Mouse (Mus musculus) urinary bladder, postnatal 14 days (tissue): ENCODE data around the gene Bax.
A peak's percentile ranks its signal among the peaks of the same experiment; 100 is the strongest.

Source experiments
- DNase-seq: peaks from one replicate; pipeline ENCODE4 v3.0.0; 2021; ENCODE audit warnings: low spot score

Gene Bax

GRCm38 (mm10) chr7:45456721-45457203, 9.9 kb downstream of the Bax start:
- no peak for DNase-seq

DNA sequence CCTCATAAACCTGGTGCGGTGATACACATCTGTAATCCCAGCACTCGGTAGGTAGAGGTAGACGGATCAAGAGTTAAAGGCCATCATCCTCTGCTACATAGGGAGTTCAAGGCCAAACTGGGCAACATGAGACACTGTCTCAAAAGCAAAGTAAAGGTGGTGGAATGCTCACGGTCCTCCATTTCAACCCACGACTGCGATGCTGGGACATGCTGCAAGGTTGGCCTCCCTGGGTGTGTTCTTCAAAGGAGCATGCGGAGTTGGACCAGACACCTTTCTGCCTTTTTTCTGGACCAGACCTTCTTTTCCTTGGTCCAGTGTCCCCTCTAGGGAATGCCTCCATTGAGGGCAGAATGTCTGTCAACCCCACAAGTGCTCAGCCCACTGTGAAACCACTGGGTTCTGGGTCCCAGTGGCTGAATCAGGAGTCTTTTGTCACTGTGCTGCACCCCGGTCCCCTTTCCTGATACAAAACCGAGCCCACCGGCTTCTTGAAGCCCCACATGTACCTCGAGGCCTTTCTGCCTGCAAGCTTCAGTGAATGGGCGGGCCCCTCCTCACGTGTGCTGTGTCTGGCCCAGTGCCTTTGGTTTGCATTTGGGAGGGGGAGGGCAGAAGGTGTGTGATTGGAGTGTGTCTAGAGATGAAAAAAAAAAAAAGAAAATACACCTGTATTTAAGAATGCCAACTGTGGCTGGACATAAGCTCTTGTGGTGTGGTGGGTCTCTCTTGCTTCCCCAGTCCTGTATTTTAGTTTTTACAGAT, 10.6 kb downstream of the Bax start:
- DNase-seq, result no peak

DNA sequence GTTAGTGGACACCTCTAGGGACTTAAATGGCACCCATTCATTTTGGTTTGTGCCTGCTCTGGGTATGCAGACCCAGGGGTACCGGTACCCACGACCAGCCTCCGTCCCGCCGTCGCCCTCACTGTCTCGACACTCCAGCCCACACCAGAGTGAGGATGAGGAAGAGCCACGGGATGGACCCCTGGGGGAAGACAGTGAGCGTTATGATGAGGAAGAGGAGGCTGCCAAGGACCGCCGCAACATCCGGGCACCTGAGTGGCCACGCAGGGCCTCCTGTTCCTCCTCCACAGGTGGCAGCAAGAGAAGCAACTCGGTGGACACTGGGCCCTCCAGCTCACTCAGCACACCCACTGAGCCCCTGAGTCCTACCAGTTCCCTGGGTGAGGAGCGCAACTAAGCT, 11.7 kb downstream of the Bax start:
- no peak for DNase-seq

GRCm38 (mm10) chr7:45451344-45451982, 15.2 kb downstream of the Bax start:
- DNase-seq, result peak; percentile 84

GRCm38 (mm10) chr7:45449974-45450373, 16.7 kb downstream of the Bax start:
- no peak for DNase-seq

- no peak for DNase-seq
Observed at GRCm38 (mm10) chr7:45447325-45447990, 19.2 kb downstream of the Bax start.

DNA sequence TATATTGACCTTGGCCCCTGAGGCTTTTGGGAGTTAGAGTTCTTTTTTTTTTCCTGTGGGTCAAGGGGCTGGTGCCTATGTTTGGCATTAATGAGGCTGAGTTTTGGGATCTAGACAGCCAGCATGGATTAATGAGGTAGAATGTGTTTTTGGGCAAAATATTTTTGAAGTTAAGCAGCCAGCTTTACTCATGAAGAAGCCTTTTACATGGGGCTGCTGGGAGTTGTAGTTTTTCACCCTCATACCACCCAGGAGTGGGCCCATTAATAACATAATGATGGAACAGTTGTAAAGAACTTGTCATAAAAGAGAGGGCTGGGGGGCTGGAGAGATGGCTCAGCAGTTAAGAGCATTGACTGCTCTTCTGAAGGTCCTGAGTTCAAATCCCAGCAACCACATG, 20.1 kb downstream of the Bax start:
- no peak for DNase-seq

DNA sequence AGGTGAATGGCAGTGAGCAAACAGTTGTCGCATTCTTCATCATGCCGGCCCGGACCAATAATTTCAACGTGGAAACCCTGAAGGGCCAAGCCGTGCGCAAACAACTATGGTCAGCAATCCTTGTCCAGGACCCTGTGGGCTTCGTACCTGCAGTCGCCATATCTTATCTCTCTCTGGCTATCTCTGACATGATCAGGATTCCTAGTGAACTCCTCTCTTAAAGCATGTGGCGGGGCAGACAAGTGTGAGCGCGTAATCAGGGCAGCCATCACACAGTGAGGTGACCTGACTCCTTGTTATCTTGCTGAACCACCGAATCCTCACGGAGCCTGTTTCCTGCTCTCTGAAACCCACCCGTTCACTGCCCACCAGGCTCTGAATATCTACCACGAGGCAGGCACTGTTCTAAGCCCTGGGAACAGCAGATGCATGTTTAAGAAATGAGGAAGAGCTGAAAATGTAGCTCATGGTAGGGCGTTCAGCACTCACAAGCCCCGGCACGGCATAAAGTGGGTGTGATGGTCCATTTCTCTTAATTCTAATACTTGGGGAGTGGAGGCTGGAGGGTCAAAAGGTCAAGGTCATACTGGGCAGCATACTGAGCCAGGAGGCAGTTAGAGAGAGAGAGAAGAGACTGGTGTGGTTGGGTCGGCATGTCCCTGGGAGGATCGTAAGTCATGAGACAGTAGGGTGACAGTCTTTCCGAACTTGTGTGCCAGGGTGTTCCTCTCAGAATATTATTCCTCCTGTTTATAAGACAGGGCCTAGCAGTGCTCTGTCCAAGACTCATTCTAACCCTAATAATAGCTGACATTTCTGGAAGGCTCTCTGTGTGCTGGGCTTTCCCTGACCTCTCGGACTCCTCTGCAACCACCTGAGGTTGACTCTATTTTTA, 22.9 kb downstream of the Bax start:
- DNase-seq, result no peak

GRCm38 (mm10) chr7:45437521-45438276, 29.0 kb downstream of the Bax start, which contains the start of gene Ruvbl2:
Ruvbl2 (minus strand) TSS chr7:45438096.
- peak; percentile 48 for DNase-seq

DNA sequence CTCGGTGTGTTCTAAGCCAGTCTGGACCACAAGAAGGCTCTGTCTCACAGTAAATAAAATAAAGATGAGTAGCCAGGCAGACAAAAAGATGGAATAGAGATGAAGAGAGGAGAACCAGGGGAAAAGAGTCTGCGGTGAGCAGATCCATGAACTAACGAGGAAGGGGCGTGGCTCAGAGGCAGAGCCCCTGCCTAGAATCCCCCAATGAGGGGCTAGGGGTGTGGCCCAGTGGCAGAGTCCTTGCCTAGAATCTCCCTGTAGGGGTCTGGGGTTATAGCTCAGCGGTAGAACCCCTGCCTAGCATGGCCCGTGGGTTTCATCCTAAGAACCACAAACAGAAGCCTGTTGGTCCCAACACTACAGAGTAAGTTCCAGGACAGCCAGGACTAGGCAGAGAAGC, 29.7 kb downstream of the Bax start:
- no peak for DNase-seq

DNA sequence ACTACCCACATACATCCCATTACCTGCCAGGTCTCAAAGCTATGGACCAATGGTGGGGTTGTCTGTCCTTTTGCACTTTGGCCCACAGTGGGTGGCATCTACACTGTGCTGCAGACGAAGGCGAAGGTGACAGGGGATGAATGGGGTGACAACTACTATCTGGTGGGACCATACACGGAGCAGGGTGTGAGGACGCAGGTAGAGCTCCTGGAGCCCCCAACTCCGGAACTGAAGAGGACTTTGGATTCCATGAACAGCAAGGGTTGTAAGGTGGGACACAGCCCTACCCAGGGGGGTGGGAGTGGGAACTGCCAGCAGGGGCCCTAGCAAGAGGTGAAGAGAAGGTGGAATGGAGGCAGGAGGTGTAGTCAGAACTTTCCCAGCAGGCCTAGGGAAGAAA, 30.3 kb downstream of the Bax start:
- DNase-seq, result no peak

- DNase-seq, result no peak
Observed at GRCm38 (mm10) chr7:45435038-45435437, 31.7 kb downstream of the Bax start.

- peak; percentile 100 for DNase-seq
Observed at GRCm38 (mm10) chr7:45434203-45435015, 32.3 kb downstream of the Bax start, which contains the start of gene Gys1. Gys1 (plus strand) TSS chr7:45434844.

DNA sequence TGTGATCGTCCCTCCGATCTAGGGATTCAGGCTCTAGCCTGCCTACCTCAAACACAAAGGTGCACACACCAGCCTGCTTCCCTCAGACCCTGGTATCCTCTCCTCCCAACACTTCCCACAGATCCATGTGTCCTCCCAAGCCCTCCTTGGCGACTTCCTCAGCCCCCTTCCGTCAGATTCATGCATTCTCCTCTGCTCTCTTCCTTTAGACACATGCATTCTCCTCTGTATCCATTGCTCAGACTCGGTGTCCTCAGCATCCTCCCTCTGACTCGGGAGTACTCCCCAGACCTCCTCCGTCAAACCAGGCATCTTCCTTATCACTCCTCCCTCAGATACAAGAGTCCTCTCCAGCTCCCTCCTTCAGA, 32.9 kb downstream of the Bax start:
- no peak for DNase-seq

- DNase-seq, result no peak
Observed at GRCm38 (mm10) chr7:45426556-45426955, 40.1 kb downstream of the Bax start.

- DNase-seq, result no peak
Observed at GRCm38 (mm10) chr7:45421194-45421593, 45.5 kb downstream of the Bax start.

DNA sequence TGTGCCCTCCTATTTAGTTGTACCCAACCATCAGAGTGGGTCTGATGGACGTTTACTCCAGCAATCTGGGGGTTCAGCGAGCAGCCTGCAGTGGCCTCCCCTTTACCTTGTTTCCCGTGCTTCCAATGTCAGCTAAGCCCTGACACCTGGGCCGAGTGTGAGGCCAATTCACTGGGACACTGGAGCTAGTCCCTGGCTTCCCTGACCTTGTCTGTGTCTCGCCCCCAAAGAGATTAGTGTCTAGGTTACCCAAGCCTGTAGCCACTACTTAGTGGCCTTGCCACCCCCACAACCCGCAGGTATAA, 46.1 kb downstream of the Bax start, which contains the start of gene Lhb:
Lhb (plus strand) TSS at position 206 of the 305 bp plus-strand sequence.
- no peak for DNase-seq

GRCm38 (mm10) chr7:45419859-45420614, 46.7 kb downstream of the Bax start:
- DNase-seq, result no peak

- no peak for DNase-seq
Observed at GRCm38 (mm10) chr7:45417962-45418492, 48.7 kb downstream of the Bax start.
